Mouse (Mus musculus) layer of hippocampus, postnatal 14 days (tissue): ENCODE results near the gene Cacna2d2. TPM values are rescaled to one million over a fixed set of nuclear protein-coding genes. Genes with fewer than 3 reads are reported as not detected.

Experiments
- DNase-seq, 2 experiments: peaks; one replicate each; pipeline ENCODE4 v3.0.0; 2021 to 2022; ENCODE audit warnings: low spot score in 2 of 2, mixed read lengths in 1 of 2
- total RNA-seq, 2 experiments: library from RNA; stranded (reverse); gene quantifications; 2 replicates each; pipeline ENCODE4 v1.2.3; 2021

Cacna2d2 gene
- total RNA-seq, 2 experiments from 2014 or later: 19.5 to 24.2 TPM

- DNase-seq: peak in 1 of 2 experiments; percentile 75
Observed at GRCm38 (mm10) chr9:107538231-107538630, 138.8 kb downstream of the Cacna2d2 start.

GRCm38 (mm10) chr9:107538711-107539110 is 139.3 kb downstream of the Cacna2d2 start:
- DNase-seq: no peak

DNA sequence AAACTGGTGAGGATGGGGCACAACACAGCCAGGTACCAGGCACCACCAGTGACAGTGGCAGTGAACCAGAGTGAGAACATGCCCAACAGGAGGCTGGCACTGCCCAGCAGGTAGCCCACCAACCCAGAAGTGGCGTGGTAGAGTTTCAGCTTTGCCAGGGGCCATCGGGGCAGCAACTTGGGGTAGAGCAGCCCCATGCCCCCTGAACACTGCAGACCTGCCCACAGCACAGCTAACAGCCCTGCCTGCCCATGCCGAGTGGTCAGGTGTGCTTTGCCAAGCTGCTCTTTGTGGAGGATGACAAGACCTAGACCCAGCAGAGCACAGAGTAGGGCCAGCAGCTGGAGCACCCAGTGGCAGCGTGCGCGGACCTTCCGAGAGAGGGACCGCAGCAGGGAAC is 140.5 kb downstream of the Cacna2d2 start:
- DNase-seq: no peak

DNA sequence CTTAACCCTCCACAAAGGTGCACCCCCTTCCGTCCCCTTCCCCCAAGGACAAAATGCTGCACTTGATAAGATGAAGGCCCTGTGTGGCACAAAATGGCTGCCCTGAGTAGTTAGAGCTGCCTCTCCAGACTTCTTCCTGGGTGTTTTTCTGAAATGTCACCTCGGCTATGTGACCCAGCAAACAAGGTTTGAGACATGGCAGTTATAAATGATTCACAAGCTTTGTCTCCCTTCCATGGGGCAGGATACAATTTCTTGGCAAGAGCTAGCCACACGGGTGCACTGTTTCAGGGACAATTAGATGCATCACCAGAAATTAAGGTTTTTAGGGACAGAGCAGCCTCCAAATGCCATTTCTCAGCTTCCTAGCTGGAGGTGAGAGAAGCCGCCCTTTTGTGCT is 141.0 kb downstream of the Cacna2d2 start:
- DNase-seq: no peak

GRCm38 (mm10) chr9:107541005-107541404 is 141.6 kb downstream of the Cacna2d2 start:
- no peak for DNase-seq

DNA sequence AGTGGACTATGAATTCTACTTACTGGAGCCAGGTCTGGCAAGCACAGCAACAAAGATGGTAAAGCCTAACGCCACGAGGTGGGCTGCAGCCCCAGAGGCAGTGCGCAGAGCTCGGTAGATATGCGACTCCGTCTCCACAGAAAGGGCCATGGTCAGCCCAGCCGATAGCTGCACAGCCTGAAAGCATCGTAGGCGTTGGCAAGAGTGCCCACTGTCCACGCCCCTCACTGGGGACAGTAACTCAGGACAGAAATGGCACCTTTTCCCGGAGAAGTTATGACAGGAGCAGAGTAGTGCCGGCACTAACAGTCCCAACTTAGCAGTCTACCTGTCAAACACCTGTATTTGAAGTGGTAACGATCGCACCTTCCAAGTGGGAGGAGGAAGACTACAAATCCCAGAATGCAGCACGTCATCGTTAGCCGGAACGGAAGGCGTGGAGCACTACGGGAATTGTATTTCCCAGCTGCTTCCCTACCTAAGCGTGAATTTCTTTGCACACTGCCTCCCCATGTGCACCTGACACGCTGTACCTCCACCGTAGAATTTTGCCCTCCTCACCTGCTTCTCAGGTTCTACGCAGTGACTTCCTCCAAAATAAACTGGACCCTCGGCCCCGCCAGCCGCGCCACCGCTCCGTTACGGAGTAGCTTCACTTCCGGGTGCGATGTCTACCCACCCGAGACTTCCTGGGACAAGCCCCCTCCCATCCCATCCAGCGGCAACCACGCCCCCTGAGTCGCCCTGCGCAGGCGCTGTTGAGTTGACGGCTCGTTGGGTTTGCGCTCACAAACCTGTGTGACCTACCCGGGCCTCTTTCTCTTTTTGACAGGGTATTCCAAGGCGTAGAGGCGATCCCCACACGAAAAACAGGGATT is 142.3 kb downstream of the Cacna2d2 start, which contains the start of the genes Cyb561d2 and Nprl2:
Gene Cyb561d2, minus strand, starts transcription at position 720 of the 878 bp plus-strand sequence.
Gene Nprl2, plus strand, starts transcription at position 753 of the 878 bp plus-strand sequence.
- DNase-seq: peak; percentile 94 to 95

- no peak for DNase-seq
Observed at GRCm38 (mm10) chr9:107542352-107542686, 142.9 kb downstream of the Cacna2d2 start.

DNA sequence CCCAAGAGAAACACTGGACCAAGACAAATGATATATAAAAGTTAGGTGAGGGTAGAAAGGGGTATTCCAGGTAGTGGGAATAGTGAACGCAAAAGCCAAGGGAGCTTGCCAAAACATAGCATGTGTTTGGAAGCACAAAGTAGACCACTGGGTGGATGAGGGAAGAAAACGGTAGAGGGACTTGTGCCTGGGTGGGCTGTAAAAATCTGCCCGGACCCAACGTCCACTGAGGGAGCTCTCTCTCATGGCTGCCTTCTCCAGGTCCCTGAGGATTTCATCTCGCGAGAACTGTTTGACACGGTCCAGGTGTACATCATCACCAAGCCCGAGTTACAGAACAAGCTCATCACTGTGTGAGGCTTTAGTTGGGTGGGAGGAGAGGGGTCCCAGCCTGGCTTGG is 143.3 kb downstream of the Cacna2d2 start:
- no peak for DNase-seq

GRCm38 (mm10) chr9:107543299-107543698 is 143.9 kb downstream of the Cacna2d2 start:
- DNase-seq: no peak

GRCm38 (mm10) chr9:107544196-107544700 is 144.8 kb downstream of the Cacna2d2 start:
- DNase-seq: no peak

- no peak for DNase-seq
Observed at GRCm38 (mm10) chr9:107544729-107545128, 145.3 kb downstream of the Cacna2d2 start.

DNA sequence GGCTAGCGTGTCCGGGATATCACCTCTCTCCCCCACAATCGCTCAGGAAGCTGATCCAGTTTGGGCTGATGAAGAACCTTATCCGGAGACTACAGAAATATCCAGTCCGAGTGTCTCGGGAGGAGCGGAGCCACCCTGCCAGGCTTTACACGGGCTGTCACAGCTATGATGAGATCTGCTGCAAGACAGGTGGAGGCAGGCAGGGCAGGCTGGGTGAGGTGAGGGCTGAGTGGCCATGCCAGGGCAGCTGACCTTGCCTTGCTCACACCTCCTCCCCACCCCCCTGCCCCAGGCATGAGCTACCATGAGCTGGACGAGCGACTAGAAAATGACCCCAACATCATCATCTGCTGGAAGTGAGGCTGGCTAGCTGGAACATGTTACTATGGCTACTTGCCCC is 145.8 kb downstream of the Cacna2d2 start:
- DNase-seq: no peak

DNA sequence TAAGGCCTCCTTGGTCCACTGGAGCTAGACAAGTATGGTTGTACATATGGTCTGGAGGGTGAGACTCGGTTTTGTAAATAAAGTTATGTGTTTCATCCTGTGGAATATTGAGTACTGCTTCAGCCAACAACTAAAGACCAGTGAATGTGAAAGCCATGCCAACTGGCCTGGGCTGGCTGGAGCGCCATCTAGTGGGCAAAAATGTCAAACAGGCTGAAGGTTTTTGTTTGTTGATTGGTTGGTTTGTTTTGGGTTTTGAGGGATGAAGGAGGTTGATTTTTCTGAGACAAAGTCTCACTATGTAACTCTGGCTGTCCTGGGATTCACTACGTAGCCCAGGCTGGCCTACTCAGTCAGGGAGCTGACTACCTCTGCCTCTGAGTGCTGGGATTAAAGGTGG is 146.2 kb downstream of the Cacna2d2 start:
- peak in 1 of 2 experiments; percentile 78 for DNase-seq

DNA sequence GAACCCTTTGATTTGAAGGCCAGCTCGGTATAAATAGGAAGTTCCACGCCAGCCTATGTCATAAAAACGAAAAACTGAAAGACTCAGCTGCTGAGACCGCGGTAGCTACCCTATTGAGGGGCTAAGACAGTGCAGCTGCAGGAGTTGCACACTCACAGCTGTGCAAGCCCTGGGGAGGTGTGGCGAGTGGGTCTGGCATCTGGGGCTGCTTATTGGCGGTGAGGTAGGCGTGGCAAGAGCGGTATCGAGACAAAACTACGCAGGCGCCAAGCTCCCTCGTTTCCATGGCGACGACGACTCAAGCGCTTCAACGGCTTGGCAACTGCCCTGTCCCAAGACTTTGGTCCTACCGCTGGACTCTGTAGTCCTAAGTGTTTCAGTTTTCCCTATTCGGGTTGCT is 147.6 kb downstream of the Cacna2d2 start, which contains the start of gene Zmynd10:
Gene Zmynd10, plus strand, starts transcription at position 273 of the 400 bp plus-strand sequence.
- DNase-seq: peak; percentile 79 to 85

DNA sequence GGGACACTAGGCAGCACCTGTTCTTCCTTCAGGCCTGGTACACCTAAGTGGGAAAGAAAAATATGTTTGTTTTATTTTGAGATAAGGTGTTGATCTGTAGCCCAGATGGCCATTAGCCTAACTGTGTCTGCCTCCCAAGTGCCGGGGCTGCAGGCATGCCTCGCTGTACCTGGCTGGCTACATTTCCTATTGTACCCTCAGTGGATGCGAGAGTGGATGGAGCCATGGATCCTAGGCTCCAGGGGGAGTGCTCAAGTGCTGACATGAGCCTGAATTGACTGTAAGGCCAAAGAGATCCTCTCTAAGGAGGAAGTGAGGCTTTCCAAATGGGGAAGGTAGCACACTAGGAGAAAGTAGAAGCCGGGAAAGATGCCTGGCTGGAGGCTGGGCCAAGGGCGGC is 148.5 kb downstream of the Cacna2d2 start:
- DNase-seq: no peak

DNA sequence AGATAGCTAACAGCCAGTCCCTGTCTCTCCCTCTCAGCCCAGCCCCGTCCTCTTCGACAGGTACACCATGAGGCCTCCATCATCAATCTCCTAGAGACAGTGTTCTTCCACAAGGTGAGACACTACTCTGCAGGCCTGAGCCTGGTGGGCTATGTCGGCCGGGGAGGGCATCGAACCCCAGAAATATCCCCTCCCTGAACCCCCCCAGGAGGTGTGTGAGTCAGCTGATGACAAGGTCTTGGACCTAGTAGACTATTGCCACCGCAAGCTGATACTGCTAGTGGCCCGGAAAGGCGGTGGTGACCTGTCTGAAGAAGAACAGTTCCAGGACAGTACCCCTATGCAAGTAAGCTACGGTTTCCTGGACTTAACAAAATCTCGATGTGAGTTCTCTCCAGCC is 149.4 kb downstream of the Cacna2d2 start:
- DNase-seq: no peak

GRCm38 (mm10) chr9:107549297-107550074 is 150.1 kb downstream of the Cacna2d2 start:
- DNase-seq: no peak

DNA sequence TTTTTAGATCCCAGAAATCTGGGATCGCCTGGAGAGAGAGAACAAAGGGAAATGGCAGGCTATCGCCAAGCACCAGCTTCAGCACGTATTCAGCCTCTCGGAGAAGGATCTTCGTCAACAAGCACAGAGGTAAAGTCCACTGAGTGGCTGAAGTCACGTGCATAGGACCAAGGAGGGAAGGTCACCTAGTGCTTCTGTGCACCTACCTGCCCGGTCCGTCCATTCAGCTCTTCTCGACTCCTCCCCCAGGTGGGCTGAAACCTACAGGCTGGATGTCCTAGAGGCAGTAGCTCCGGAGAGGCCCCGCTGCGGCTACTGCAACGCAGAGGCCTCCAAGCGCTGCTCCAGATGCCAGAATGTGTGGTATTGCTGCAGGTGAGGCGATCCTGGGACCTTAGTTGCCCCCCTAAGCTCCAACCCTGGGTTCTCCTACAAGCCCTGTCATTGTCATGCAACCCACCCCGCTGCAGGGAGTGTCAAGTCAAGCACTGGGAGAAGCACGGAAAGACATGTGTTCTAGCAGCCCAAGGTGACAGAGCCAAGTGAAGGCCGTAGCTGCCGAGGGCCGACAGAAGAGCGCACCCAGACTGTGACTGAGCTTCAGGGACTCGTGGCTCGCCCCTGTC is 151.2 kb downstream of the Cacna2d2 start:
- DNase-seq: no peak

- no peak for DNase-seq
Observed at GRCm38 (mm10) chr9:107551117-107551889, 151.9 kb downstream of the Cacna2d2 start, which contains the start of gene Rassf1. Rassf1 (plus strand) TSS chr9:107551555.

DNA sequence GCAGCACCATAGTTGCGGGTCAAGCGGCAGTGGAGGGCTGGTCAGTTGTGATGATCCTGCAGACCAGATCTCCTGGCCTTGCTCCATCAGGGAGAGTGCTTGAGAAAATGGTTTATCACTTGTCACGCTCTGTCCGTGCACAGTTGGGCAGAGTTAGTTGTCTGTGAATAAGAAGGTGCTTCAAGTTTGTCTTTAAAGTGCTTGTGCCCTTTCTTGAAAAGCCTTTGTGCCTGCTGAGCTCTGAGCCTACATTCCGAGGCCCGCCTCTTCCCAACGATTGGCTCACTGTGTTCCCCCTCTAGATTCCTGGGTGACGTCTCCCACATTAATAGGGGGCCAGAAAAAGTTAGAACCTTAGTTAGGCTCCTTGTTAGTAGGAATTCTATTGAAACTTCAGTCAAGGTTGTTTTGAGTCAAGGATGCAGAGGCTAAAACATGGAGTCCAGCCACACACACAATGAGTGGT is 152.5 kb downstream of the Cacna2d2 start:
- DNase-seq: no peak
